Mouse (Mus musculus) midbrain, embryonic 12.5 days (tissue): ENCODE data around the gene S100a16. TPM values are rescaled to one million over a fixed set of nuclear protein-coding genes. Genes with fewer than 3 reads are reported as not detected.

Experiments
- ATAC-seq: fragments of 200-750 bp; cut with Nextera tagmentation; 2 replicates; pipeline ENCODE4 v1.8.0; 2017; ENCODE audit warnings: low read depth, moderate TSS enrichment, moderate library complexity; ENCODE audit not compliant: low FRiP score
- H3K27ac ChIP-seq: fragments of 300-500 bp; sonication (generic); replicated peaks from 2 replicates; pipeline ENCODE4 v1.5.1; 2016; ENCODE audit warnings: mild to moderate bottlenecking
- H3K27me3 ChIP-seq: fragments of 300-500 bp; sonication (generic); 2 replicates; pipeline ENCODE4 v1.6.1; 2016; ENCODE audit warnings: mild to moderate bottlenecking
- H3K36me3 ChIP-seq: fragments of 300-500 bp; sonication (generic); 2 replicates; pipeline ENCODE4 v1.6.1; 2016
- H3K4me1 ChIP-seq: fragments of 300-500 bp; sonication (generic); 2 replicates; pipeline ENCODE4 v1.6.1; 2016
- H3K4me2 ChIP-seq: fragments of 300-500 bp; sonication (generic); replicated peaks from 2 replicates; pipeline ENCODE4 v1.6.1; 2016; ENCODE audit warnings: mild to moderate bottlenecking, moderate library complexity
- H3K4me3 ChIP-seq: fragments of 300-500 bp; sonication (generic); 2 replicates; pipeline ENCODE4 v1.5.1; 2016; ENCODE audit warnings: mild to moderate bottlenecking
- H3K9ac ChIP-seq: fragments of 300-500 bp; sonication (generic); replicated peaks from 2 replicates; pipeline ENCODE4 v1.6.1; 2016; ENCODE audit warnings: mild to moderate bottlenecking, moderate library complexity
- H3K9me3 ChIP-seq: fragments of 300-500 bp; sonication (generic); 2 replicates; pipeline ENCODE4 v1.6.1; 2016; ENCODE audit warnings: mild to moderate bottlenecking
- WGBS: fragments of 180-500 bp; shearing (Covaris S2); methylation state at CpG from one replicate; pipeline ENCODE4 v1.1.7; 2016; 5-methylcytosine and 5-hydroxymethylcytosine counted together
- polyA plus RNA-seq: library from polyadenylated mRNA; unstranded; fragments of >200 nt; fragmentation: Nextera tagmentation; extraction: Ambion mirVana; gene quantifications from 2 replicates; pipeline ENCODE4 v1.2.1, GENCODE M21; 2016

Gene S100a16
- polyA plus RNA-seq, 1 experiment from 2014 or later = 41.9 TPM

DNA sequence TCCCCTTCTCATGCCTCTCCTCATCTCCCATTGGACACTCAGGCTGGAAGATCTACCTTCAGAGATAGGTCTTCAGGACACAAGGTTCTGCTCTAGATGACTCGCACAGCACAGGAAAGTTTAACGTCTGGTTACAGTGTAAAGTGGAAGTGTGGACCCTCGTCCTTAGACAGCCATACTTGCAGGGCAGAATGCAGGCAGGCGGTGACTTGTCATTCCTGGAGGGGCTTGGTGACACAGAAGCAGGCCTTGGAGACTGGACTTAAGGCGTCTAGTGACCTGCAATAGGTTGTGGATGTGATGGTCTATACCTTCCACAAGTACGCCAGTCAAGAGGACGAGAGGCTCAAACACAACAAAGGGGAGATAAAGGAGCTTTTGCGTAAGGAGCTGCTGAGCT is 52.9 kb downstream of the S100a16 start, which contains the start of gene S100a2:
S100a2 (plus strand) TSS at position 301 of the 400 bp plus-strand sequence.
- no peaks in the 10 kb centered on the region for H3K4me1 ChIP-seq
- H3K27me3 ChIP-seq = no peaks in the 10 kb centered on the region
- H3K4me2 ChIP-seq = no peak within 1 kb of the TSS
- no peak within 1 kb of the TSS for H3K27ac ChIP-seq
- WGBS = 77% methylated on average over 8 of the region's 8 CpGs
- no peaks in the 10 kb centered on the region for H3K9me3 ChIP-seq
- no peak for ATAC-seq
- no peak within 1 kb of the TSS for H3K4me3 ChIP-seq
- H3K9ac ChIP-seq = no peak within 1 kb of the TSS
- H3K36me3 ChIP-seq = no peaks in the 10 kb centered on the region

Other genes with a start within 250 kb of the S100a16 start
- 15.5 and 15.9 TPM in 2 replicates for gene Gatad2b, start 244.1 kb upstream of the S100a16 start, polyA plus RNA-seq
- gene Slc27a3, start 147.3 kb upstream of the S100a16 start, polyA plus RNA-seq = 15.8 and 22.0 TPM in 2 replicates
- 42.4 and 44.3 TPM in 2 replicates for gene Ints3, start 103.6 kb upstream of the S100a16 start, polyA plus RNA-seq
- 2.5 and 2.6 TPM in 2 replicates for gene Npr1, start 71.4 kb upstream of the S100a16 start, polyA plus RNA-seq
- gene Ilf2, start 61.1 kb upstream of the S100a16 start, polyA plus RNA-seq = 319 and 328 TPM in 2 replicates
- gene Snapin, start 46.2 kb upstream of the S100a16 start, polyA plus RNA-seq = 78.4 and 79.8 TPM in 2 replicates
- 220 and 221 TPM in 2 replicates for gene Chtop, start 27.8 kb upstream of the S100a16 start, polyA plus RNA-seq
- 4.5 and 6.4 TPM in 2 replicates for gene S100a1, start 22.9 kb upstream of the S100a16 start, polyA plus RNA-seq
- 12.1 TPM in 2 replicates for gene S100a13, start 22.8 kb upstream of the S100a16 start, polyA plus RNA-seq
- gene S100a14, start 10.4 kb upstream of the S100a16 start, polyA plus RNA-seq = not detected in 2 replicates
- not detected in 2 replicates for gene S100a3, start 23.3 kb downstream of the S100a16 start, polyA plus RNA-seq
- gene S100a2, start 53.0 kb downstream of the S100a16 start, polyA plus RNA-seq = not detected in 2 replicates
- gene Gm42674, start 64.7 kb downstream of the S100a16 start, polyA plus RNA-seq = not detected in 2 replicates
- gene S100a4, start 66.5 kb downstream of the S100a16 start, polyA plus RNA-seq = 1.4 and 1.7 TPM in 2 replicates
- not detected in 2 replicates for gene S100a5, start 71.3 kb downstream of the S100a16 start, polyA plus RNA-seq
- gene S100a6, start 75.6 kb downstream of the S100a16 start, polyA plus RNA-seq = 23.8 and 28.5 TPM in 2 replicates
- 0.14 TPM in 1 of 2 replicates, not detected in the other for gene S100a7a, start 116.8 kb downstream of the S100a16 start, polyA plus RNA-seq
- 5.7 and 12.9 TPM in 2 replicates for gene S100a8, start 131.7 kb downstream of the S100a16 start, polyA plus RNA-seq
- gene S100a9, start 158.5 kb downstream of the S100a16 start, polyA plus RNA-seq = 4.1 and 7.5 TPM in 2 replicates
- not detected in 2 replicates for gene Pglyrp4, start 189.7 kb downstream of the S100a16 start, polyA plus RNA-seq
- not detected in 2 replicates for gene Gm5849, start 240.6 kb downstream of the S100a16 start, polyA plus RNA-seq